Mouse (Mus musculus) forebrain, postnatal 0 days (tissue): ENCODE measurements around the gene Rab29. TPM values are rescaled to one million over a fixed set of nuclear protein-coding genes. Genes with fewer than 3 reads are reported as not detected.

Experiments used
- ATAC-seq: fragments of 200-750 bp; cut with Nextera tagmentation; 2 replicates; pipeline ENCODE4 v1.8.0; 2017; ENCODE audit warnings: mild to moderate bottlenecking, moderate library complexity
- DNase-seq: peaks from one replicate; pipeline ENCODE4 v3.0.0-alpha.2; 2015
- H3K27ac ChIP-seq: fragments of 300-500 bp; sonication (generic); 2 replicates; pipeline ENCODE4 v1.5.1; 2014; ENCODE audit warnings: low read depth, mild to moderate bottlenecking, antibody characterized with exemption, low read length, moderate library complexity, mixed read lengths
- H3K27me3 ChIP-seq: fragments of 300-500 bp; sonication (generic); 2 replicates; pipeline ENCODE4 v1.6.1; 2014; ENCODE audit warnings: mild to moderate bottlenecking, low read length, mixed read lengths; ENCODE audit not compliant: insufficient read depth
- H3K36me3 ChIP-seq: fragments of 300-500 bp; sonication (generic); 2 replicates; pipeline ENCODE4 v1.6.1; 2014; ENCODE audit warnings: mild to moderate bottlenecking, moderate library complexity; ENCODE audit not compliant: insufficient read depth
- H3K4me1 ChIP-seq: fragments of 300-500 bp; sonication (generic); 2 replicates; pipeline ENCODE4 v1.6.1; 2014; ENCODE audit warnings: antibody characterized with exemption; ENCODE audit not compliant: insufficient read depth
- H3K4me2 ChIP-seq: fragments of 300-500 bp; sonication (generic); 2 replicates; pipeline ENCODE4 v1.6.1; 2014; ENCODE audit warnings: low read depth, mild to moderate bottlenecking, moderate library complexity
- H3K4me3 ChIP-seq: fragments of 300-500 bp; sonication (generic); 2 replicates; pipeline ENCODE4 v1.5.1; 2014; ENCODE audit warnings: low read depth, low read length, mixed read lengths
- H3K9ac ChIP-seq: fragments of 300-500 bp; sonication (generic); 2 replicates; pipeline ENCODE4 v1.6.1; 2014; ENCODE audit warnings: mild to moderate bottlenecking
- H3K9me3 ChIP-seq: fragments of 300-500 bp; sonication (generic); 2 replicates; pipeline ENCODE4 v1.6.1; 2016; ENCODE audit warnings: low read length
- CTCF ChIP-seq: sonication (generic); IDR thresholded peaks from 2 replicates; pipeline ENCODE4 v1.5.1; 2016; ENCODE audit warnings: antibody characterized with exemption, control low read depth, low read depth
- WGBS: fragments of 180-500 bp; shearing (Covaris S2); extraction: QIAGEN DNeasy Blood & Tissue Kit; methylation state at CpG from one replicate; pipeline ENCODE4 v1.1.7; 2014; 5-methylcytosine and 5-hydroxymethylcytosine counted together
- polyA plus RNA-seq: library from polyadenylated mRNA; unstranded; fragments of >200 nt; fragmentation: Nextera tagmentation; extraction: Ambion mirVana; gene quantifications from 2 replicates; pipeline ENCODE4 v1.2.1, GENCODE M21; 2015
- total RNA-seq: library from RNA; depleted of rRNA; stranded (reverse); fragments of >200 nt; gene quantifications from 2 replicates; pipeline ENCODE4 v1.2.3, GENCODE M21; 2014; rRNA removed

The Rab29 gene
- total and polyA plus RNA-seq, 2 experiments from 2014 or later = 9.1 to 9.8 TPM

- Histone ChIP-seq H3K9me3 (no peaks in the 10 kb centered on the region), H3K9ac (no peak overlapping the region), H3K27me3 (no peaks in the 10 kb centered on the region), H3K36me3 (peaks cover 42% of the 10 kb centered on the region), H3K4me3 (no peak overlapping the region), H3K4me1 (no peaks in the 10 kb centered on the region), H3K27ac (no peak overlapping the region), H3K4me2 (no peak overlapping the region)
- TF ChIP-seq CTCF = no peak
- 95% methylated on average over 3 of the region's 3 CpGs for WGBS
- DNase-seq (no peak), ATAC-seq (no peak)
These were observed 55.1 kb downstream of the Rab29 start for GRCm38 (mm10) chr1:131922100-131922499.

Other genes with a start within 250 kb of the Rab29 start
- gene Ctse, start 228.9 kb upstream of the Rab29 start, total RNA-seq = 0.23 and 0.57 TPM in 2 replicates
- gene Ctse, start 228.9 kb upstream of the Rab29 start, polyA plus RNA-seq = 0.08 TPM in 1 of 2 replicates, not detected in the other
- 0.29 and 0.85 TPM in 2 replicates for gene Rab7b, start 178.5 kb upstream of the Rab29 start, total RNA-seq
- gene Rab7b, start 178.5 kb upstream of the Rab29 start, polyA plus RNA-seq = 1.3 and 1.9 TPM in 2 replicates
- gene Slc26a9, start 123.2 kb upstream of the Rab29 start, total RNA-seq = 0.08 and 0.67 TPM in 2 replicates
- 0.09 and 0.15 TPM in 2 replicates for gene Slc26a9, start 123.2 kb upstream of the Rab29 start, polyA plus RNA-seq
- gene Pm20d1, start 69.8 kb upstream of the Rab29 start, total RNA-seq = 0.19 and 0.62 TPM in 2 replicates
- gene Pm20d1, start 69.8 kb upstream of the Rab29 start, polyA plus RNA-seq = 0.20 and 0.33 TPM in 2 replicates
- 28.7 and 39.5 TPM in 2 replicates for gene Slc41a1, start 39.7 kb upstream of the Rab29 start, total RNA-seq
- 16.6 and 19.7 TPM in 2 replicates for gene Slc41a1, start 39.7 kb upstream of the Rab29 start, polyA plus RNA-seq
- gene Nucks1, start 43.3 kb downstream of the Rab29 start, total RNA-seq = 135 and 159 TPM in 2 replicates
- 42.6 and 56.4 TPM in 2 replicates for gene Nucks1, start 43.3 kb downstream of the Rab29 start, polyA plus RNA-seq
- gene Slc45a3, start 95.7 kb downstream of the Rab29 start, total RNA-seq = 0.85 and 0.86 TPM in 2 replicates
- 0.69 and 0.78 TPM in 2 replicates for gene Slc45a3, start 95.7 kb downstream of the Rab29 start, polyA plus RNA-seq
- gene Elk4, start 140.4 kb downstream of the Rab29 start, total RNA-seq = 18.6 and 25.5 TPM in 2 replicates
- 8.0 and 8.2 TPM in 2 replicates for gene Elk4, start 140.4 kb downstream of the Rab29 start, polyA plus RNA-seq
- 2.8 and 3.2 TPM in 2 replicates for gene Mfsd4a, start 200.8 kb downstream of the Rab29 start, total RNA-seq
- 4.6 and 8.1 TPM in 2 replicates for gene Mfsd4a, start 200.8 kb downstream of the Rab29 start, polyA plus RNA-seq